ENCODE assay signal across 14 mouse cellular contexts in genomic region chr11:10291996-10292395, GRCm38 (mm10).
DNase-seq lines count a peak whose midpoint lies in the region.
"Had no signal": no experiment of that assay in that cellular context is flagged by ENCODE, and none has a peak within 500 bp of the region (broad histone marks: within the 10 kb centered on the region; RNA-seq: fewer than 3 reads in every experiment).

No protein-coding gene starts in this region.

- peak; percentile 70 for DNase-seq in fat pad, adult 2 months (ENCODE audit: extremely low read depth, low read depth, low spot score)
- DNase-seq in gonadal fat pad, adult 2 months (ENCODE audit: low read depth): peak; percentile 69
- DNase-seq in cerebellum, postnatal 10 days: no peak
- no peak for DNase-seq in heart, adult 8-10 months (ENCODE audit: low spot score)
- DNase-seq: adrenal gland, adult 2 months; adrenal gland, adult 8-10 months; adrenal gland, postnatal 10 days; adrenal gland, postnatal 14 days; adrenal gland, postnatal 25 days; adrenal gland, postnatal 36 days; B cell, adult 2 months; cerebellum, adult 11 months; cerebellum, adult 11-12 months; cerebellum, adult 18-20 months had no signal

Comparison
In these comparisons a context has a peak if more than half of its experiments do, and no peak if none do; other contexts are left out.
1. DNase-seq: peak in fat pad, adult 2 months (single experiment) and gonadal fat pad, adult 2 months (single experiment); none in cerebellum, postnatal 10 days (0 of 2) and heart, adult 8-10 months (single experiment).